Mouse (Mus musculus) forebrain, embryonic 14.5 days (tissue): ENCODE data around the gene Fstl4. TPM values are rescaled to one million over a fixed set of nuclear protein-coding genes. Genes with fewer than 3 reads are reported as not detected.
A peak's percentile ranks its signal among the peaks of the same experiment; 100 is the strongest.

Experiments used
- ATAC-seq: fragments of 200-750 bp; cut with Nextera tagmentation; 2 replicates; pipeline ENCODE4 v1.8.0; 2017; ENCODE audit warnings: mild to moderate bottlenecking, moderate library complexity
- DNase-seq: peaks from one replicate; pipeline ENCODE4 v3.0.0-alpha.2; 2015; ENCODE audit warnings: low spot score
- H3K27ac ChIP-seq: fragments of 300-500 bp; sonication (generic); 2 replicates; pipeline ENCODE4 v1.5.1; 2014; ENCODE audit warnings: low read depth, mild to moderate bottlenecking, control low read depth, low read length, moderate library complexity
- H3K27me3 ChIP-seq: fragments of 300-500 bp; sonication (generic); replicated peaks from 2 replicates; pipeline ENCODE4 v1.6.1; 2014; ENCODE audit warnings: low read length, control low read depth, mixed read lengths; ENCODE audit not compliant: control insufficient read depth, insufficient read depth
- H3K36me3 ChIP-seq: fragments of 300-500 bp; sonication (generic); 2 replicates; pipeline ENCODE4 v1.6.1; 2014; ENCODE audit warnings: low read length, control low read depth; ENCODE audit not compliant: control insufficient read depth, insufficient read depth
- H3K4me1 ChIP-seq: fragments of 300-500 bp; sonication (generic); 2 replicates; pipeline ENCODE4 v1.6.1; 2014; ENCODE audit warnings: antibody characterized with exemption, low read length, control low read depth; ENCODE audit not compliant: control insufficient read depth, insufficient read depth
- H3K4me2 ChIP-seq: fragments of 300-500 bp; sonication (generic); 2 replicates; pipeline ENCODE4 v1.6.1; 2014; ENCODE audit warnings: mild to moderate bottlenecking, control low read depth, low read length
- H3K4me3 ChIP-seq: fragments of 300-500 bp; sonication (generic); 2 replicates; pipeline ENCODE4 v1.5.1; 2014; ENCODE audit warnings: low read depth, low read length, control low read depth
- H3K9ac ChIP-seq: fragments of 300-500 bp; sonication (generic); 2 replicates; pipeline ENCODE4 v1.6.1; 2014; ENCODE audit warnings: mild to moderate bottlenecking, low read length, control low read depth, moderate library complexity
- H3K9me3 ChIP-seq: fragments of 300-500 bp; sonication (generic); replicated peaks from 2 replicates; pipeline ENCODE4 v1.6.1; 2016; ENCODE audit warnings: low read length, control low read depth, mixed read lengths; ENCODE audit not compliant: control insufficient read depth
- WGBS: fragments of 180-500 bp; shearing (Covaris S2); extraction: QIAGEN DNeasy Blood & Tissue Kit; methylation state at CpG from one replicate; pipeline ENCODE4 v1.1.7; 2014; 5-methylcytosine and 5-hydroxymethylcytosine counted together
- polyA plus RNA-seq: library from polyadenylated mRNA; unstranded; fragments of >200 nt; fragmentation: Nextera tagmentation; extraction: Ambion mirVana; gene quantifications from 2 replicates; pipeline ENCODE4 v1.2.1, GENCODE M21; 2014

Fstl4 gene
- polyA plus RNA-seq, 1 experiment from 2014 or later, result 2.4 TPM

DNA sequence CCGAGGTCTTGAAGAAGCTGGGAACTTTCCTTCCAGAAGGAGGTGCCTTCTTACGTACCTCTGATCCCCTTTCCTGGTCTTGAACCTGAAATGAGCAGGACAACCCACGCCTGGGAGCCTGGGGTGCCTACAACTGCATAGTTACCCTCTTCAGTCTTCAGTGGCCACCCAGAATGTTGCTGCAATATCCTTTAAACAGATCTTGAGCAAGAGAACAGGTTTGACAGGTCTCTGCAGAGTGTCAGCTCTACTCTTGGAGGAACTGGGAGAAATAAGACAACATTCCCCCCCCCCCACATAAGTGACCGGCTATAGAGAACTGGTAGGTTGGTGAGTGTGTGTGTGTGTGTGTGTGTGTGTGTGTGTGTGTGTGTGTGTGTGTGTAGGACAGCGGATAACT lies 379.1 kb downstream of the Fstl4 start:
- DNase-seq (no peak), ATAC-seq (no peak)
- no peak overlapping the region for H3K27ac ChIP-seq
- H3K9me3 ChIP-seq, result no peaks in the 10 kb centered on the region
- H3K36me3 ChIP-seq, result no peaks in the 10 kb centered on the region
- no peak overlapping the region for H3K4me3 ChIP-seq
- 79% methylated on average over 5 of the region's 5 CpGs for WGBS
- H3K4me2 ChIP-seq, result no peak overlapping the region
- peaks cover 7% of the 10 kb centered on the region for H3K4me1 ChIP-seq
- H3K27me3 ChIP-seq, result no peaks in the 10 kb centered on the region
- H3K9ac ChIP-seq, result no peak overlapping the region

DNA sequence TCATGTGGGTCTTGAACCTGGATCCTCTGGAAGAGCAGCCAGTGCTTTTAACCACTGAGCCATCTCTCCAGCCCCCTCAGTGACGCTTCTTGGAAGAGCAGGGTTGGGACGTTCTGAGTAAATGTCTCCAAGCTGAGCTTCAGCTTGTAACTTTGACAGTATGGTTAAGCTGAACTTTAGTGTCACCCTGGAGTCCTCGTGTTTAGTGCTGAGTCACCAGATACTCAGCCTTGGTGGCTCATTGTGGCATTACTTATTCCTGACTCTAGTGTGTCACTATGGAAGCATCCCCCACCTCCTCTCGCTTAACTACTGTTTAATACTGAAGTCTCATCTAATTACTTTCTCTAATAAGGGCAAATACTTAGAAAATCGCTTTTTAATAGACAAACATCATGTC lies 380.1 kb downstream of the Fstl4 start:
- Histone ChIP-seq H3K9ac (no peak overlapping the region), H3K27ac (no peak overlapping the region), H3K4me1 (peaks cover 7% of the 10 kb centered on the region), H3K27me3 (no peaks in the 10 kb centered on the region), H3K9me3 (no peaks in the 10 kb centered on the region), H3K4me3 (no peak overlapping the region), H3K36me3 (no peaks in the 10 kb centered on the region), H3K4me2 (no peak overlapping the region)
- no peak for ATAC-seq
- DNase-seq, result no peak
- WGBS, result 68% methylated on average over 5 of the region's 5 CpGs

DNA sequence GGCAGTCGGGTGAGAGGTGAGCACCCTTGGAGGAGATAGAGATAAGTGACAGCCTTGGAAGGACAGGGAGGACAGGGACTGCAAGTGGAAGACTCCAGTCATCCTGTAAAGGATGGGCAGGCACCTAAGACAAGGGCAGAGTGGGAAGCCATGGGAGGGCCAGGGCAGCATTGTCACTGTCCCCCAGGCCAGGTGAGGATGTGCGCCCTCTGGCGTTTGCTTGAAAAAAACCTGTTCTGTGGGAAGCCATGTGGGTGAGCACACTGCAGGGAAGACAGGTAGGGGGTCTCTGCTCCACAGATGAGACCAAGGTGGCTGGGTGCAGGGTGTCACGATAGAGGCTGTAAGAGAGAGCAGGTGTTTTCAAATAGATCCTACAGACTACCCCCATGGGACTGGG lies 381.9 kb downstream of the Fstl4 start:
- DNase-seq, result peak; percentile 35
- no peak for ATAC-seq
- no peak overlapping the region for H3K4me3 ChIP-seq
- H3K4me2 ChIP-seq, result no peak overlapping the region
- H3K9me3 ChIP-seq, result no peaks in the 10 kb centered on the region
- no peak overlapping the region for H3K9ac ChIP-seq
- no peaks in the 10 kb centered on the region for H3K36me3 ChIP-seq
- H3K27ac ChIP-seq, result no peak overlapping the region
- no peaks in the 10 kb centered on the region for H3K27me3 ChIP-seq
- no peaks in the 10 kb centered on the region; the same call in 1 of the 2 replicates for H3K4me1 ChIP-seq
- WGBS, result 36% methylated on average over 4 of the region's 4 CpGs

DNA sequence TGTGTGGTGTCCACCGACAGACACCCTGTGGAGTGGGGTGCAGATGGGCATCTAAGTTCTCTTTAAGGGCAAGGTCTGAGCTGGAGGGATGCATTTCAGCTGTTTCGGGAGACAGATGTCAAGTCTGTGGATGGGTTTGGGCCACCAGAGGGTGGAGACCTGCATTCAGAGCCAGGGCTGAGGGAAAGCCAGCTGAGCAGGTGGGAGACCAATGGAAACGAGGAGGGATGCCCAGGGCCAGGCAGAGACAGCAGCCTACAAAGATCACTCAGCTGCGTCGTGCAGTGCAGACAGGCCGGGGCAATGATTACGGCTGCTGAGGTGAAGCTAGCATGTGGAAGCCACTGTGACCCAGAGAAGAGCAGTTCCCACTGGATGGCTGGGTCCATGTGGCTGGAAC lies 392.0 kb downstream of the Fstl4 start:
- Histone ChIP-seq H3K27ac (no peak overlapping the region), H3K9ac (no peak overlapping the region), H3K4me2 (no peak overlapping the region), H3K9me3 (no peaks in the 10 kb centered on the region), H3K4me3 (no peak overlapping the region), H3K4me1 (no peaks in the 10 kb centered on the region), H3K27me3 (no peaks in the 10 kb centered on the region), H3K36me3 (no peaks in the 10 kb centered on the region)
- DNase-seq, result no peak
- 81% methylated on average over 7 of the region's 7 CpGs for WGBS
- ATAC-seq, result no peak

DNA sequence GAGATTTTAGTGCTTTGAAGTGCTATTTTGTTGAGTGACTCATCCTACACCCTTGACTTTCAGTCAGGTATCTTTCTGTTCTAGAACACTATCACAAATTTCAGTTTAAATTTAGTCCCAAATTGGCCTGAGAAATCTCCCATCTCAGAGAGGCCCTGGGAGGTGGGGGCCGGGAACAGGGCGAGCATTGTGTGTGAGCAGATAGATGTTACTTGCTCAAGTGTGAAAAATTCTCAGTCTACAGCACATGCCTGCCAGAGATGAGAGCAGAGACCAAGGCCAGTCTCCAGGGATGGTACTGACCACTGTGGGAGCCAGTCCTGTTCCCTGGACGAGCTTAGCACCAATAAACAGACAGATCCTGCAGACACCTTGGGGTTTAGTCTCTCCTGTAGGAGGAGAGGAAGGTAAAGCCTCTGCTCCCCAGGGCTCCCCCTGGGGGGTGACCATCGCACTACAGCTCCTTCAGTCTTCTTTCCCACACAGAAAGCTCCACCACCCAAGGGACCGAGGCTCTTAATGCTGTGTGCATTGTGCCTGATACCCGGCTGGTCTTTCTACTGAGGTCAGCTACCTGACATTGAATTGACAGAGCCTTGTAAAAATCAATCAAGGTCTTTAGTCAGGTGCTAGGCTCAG lies 393.3 kb downstream of the Fstl4 start:
- no peak for ATAC-seq
- 67% methylated on average over 6 of the region's 6 CpGs for WGBS
- no peaks in the 10 kb centered on the region for H3K27me3 ChIP-seq

DNA sequence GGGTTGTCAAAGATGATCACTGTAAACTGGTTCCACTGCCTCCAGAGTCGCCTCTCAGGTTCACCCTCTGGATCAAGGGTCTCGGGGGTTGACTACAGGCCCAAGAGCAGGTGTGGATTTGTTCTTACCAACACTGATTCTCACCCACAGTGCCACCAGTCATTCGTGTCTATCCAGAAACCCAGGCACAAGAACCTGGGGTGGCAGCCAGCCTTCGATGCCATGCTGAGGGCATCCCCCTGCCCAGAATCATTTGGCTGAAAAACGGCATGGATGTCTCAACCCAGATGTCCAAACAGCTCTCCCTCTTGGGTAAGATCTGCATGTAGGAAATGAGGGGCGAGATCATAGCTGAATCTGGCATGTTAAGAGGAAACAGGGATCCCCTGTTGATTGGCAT lies 398.0 kb downstream of the Fstl4 start:
- H3K27me3 ChIP-seq, result no peaks in the 10 kb centered on the region
- no peak overlapping the region for H3K4me2 ChIP-seq
- DNase-seq (no peak), ATAC-seq (no peak)
- no peak overlapping the region for H3K4me3 ChIP-seq
- 83% methylated on average over 6 of the region's 6 CpGs for WGBS
- no peak overlapping the region for H3K9ac ChIP-seq
- H3K36me3 ChIP-seq, result no peaks in the 10 kb centered on the region
- H3K27ac ChIP-seq, result no peak overlapping the region
- no peaks in the 10 kb centered on the region for H3K9me3 ChIP-seq
- H3K4me1 ChIP-seq, result no peaks in the 10 kb centered on the region

More for the DNA sequence above, 393.3 kb downstream of the Fstl4 start:
- H3K36me3 ChIP-seq, result no peaks in the 10 kb centered on the region
- H3K9ac ChIP-seq, result no peak overlapping the region
- no peaks in the 10 kb centered on the region for H3K9me3 ChIP-seq
- no peak overlapping the region for H3K27ac ChIP-seq
- H3K4me1 ChIP-seq, result no peaks in the 10 kb centered on the region
- no peak overlapping the region for H3K4me3 ChIP-seq
- no peak overlapping the region for H3K4me2 ChIP-seq
- DNase-seq, result no peak

DNA sequence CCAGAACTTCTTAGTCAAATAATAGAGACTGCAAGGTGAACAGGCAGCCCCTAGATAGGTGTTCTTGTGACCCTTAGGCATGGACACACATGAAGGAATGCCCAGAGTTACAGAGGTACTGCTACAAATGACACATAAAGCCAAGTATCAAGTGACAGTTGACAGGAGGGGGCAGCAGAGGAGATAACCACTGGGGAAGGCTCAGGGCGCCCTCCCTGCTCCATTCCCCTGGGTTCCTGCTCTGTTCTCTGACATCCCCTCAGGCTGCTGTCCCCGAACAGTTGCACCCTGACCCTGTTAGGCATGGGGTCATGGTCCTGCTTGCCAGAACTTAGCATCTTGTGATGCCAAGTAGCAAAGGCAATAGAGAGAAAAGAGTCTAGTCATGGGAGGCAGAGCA lies 402.0 kb downstream of the Fstl4 start:
- Histone ChIP-seq H3K4me2 (no peak overlapping the region), H3K27ac (no peak overlapping the region), H3K9ac (no peak overlapping the region), H3K9me3 (no peaks in the 10 kb centered on the region), H3K4me3 (no peak overlapping the region), H3K27me3 (no peaks in the 10 kb centered on the region), H3K4me1 (no peaks in the 10 kb centered on the region), H3K36me3 (no peaks in the 10 kb centered on the region)
- ATAC-seq (no peak), DNase-seq (no peak)
- 68% methylated on average over 2 of the region's 2 CpGs for WGBS

DNA sequence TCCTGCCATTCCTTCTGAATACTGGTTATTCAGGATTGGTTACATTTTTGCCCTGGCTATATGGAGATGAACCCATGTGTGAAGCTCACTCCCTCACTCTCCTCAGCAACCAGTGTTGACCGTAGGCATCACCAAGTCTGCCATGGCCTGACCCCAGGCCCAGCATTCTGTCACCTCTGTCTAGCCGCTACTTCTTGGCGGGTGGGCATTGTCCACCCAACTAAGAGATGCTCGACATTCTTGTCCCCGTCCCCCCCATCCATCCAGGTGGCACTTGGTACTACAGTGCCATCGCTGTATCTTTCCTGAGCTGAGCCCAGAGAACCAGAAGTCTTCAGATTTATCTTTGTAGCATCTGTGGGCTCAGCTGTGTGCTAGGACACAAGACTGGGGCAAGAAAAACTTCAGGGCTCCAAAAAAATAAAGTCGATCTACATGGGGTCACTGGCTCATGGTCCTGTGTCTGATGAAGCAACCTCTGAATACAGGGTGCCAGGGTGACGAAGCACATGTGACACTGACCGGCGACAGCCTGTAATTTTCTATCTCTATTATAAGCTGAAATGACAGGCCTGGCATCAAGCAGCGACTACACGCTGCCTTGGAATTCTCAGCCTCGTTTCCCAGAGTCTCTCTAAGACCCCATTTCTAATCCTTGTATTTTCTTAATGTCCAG lies 417.9 kb downstream of the Fstl4 start:
- no peaks in the 10 kb centered on the region for H3K27me3 ChIP-seq
- no peak overlapping the region for H3K27ac ChIP-seq
- H3K4me3 ChIP-seq, result no peak overlapping the region
- H3K4me1 ChIP-seq, result no peaks in the 10 kb centered on the region
- H3K9me3 ChIP-seq, result no peaks in the 10 kb centered on the region
- no peak overlapping the region for H3K9ac ChIP-seq
- 82% methylated on average over 13 of the region's 13 CpGs for WGBS
- ATAC-seq, result no peak
- DNase-seq, result no peak
- H3K4me2 ChIP-seq, result no peak overlapping the region
- no peaks in the 10 kb centered on the region for H3K36me3 ChIP-seq

DNA sequence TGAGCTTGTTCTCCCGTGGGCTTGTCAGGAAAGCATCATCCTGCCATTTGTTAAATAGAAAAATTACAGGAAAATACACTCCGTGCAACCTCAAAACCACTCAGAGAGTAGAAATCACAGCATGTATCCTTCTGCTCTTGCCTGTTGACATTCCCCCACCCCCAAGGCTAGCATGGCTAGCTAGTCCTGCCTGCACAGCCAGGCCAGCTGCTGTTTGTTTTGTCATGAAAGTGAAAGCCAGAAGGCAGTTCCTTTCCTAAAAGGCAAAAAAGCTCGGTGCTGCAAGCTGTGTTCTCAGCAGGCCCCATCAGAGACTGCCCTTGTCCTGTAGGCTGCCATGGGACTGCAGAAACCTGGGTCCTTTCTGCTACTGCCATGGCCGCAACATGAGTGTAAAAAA lies 418.4 kb downstream of the Fstl4 start:
- ATAC-seq (no peak), DNase-seq (peak; percentile 25)
- no peaks in the 10 kb centered on the region for H3K4me1 ChIP-seq
- H3K27ac ChIP-seq, result no peak overlapping the region
- no peak overlapping the region for H3K4me3 ChIP-seq
- no peaks in the 10 kb centered on the region for H3K36me3 ChIP-seq
- H3K9me3 ChIP-seq, result no peaks in the 10 kb centered on the region
- no peak overlapping the region for H3K9ac ChIP-seq
- no peaks in the 10 kb centered on the region for H3K27me3 ChIP-seq
- 52% methylated on average over 4 of the region's 4 CpGs for WGBS
- H3K4me2 ChIP-seq, result no peak overlapping the region
